Mouse (Mus musculus): Measurements from ENCODE around the gene Txndc5.

GRCm38 (mm10) chr13:38528687-38529294, at the start of gene Txndc5:
- no peak for TF ChIP-seq CTCF (IDR thresholded peaks at IDR 0.05)
- no peak for TF ChIP-seq EP300 (IDR thresholded peaks at IDR 0.05; ENCODE audit: insufficient read depth, low read depth, low read length)
- no peak for TF ChIP-seq POLR2A (IDR thresholded peaks at IDR 0.05; ENCODE audit: insufficient read depth, low read depth, low read length)

Measured in heart, adult 2 months (tissue).